Mouse (Mus musculus): ENCODE data around the gene Dis3. TPM values are rescaled to one million over a fixed set of nuclear protein-coding genes. Genes with fewer than 3 reads are reported as not detected.

The Dis3 gene
- polyA plus RNA-seq (2014; fragmentation: Nextera tagmentation; extraction: Ambion mirVana), result 23.8 and 27.5 TPM in 2 replicates

GRCm38 (mm10) chr14:99099267-99099966 lies at the start of gene Dis3, which contains the start of gene Pibf1:
Dis3 (minus strand) TSS chr14:99099770.
Pibf1 (plus strand) TSS chr14:99099424.
- H3K9me3 ChIP-seq (ENCODE audit: control insufficient read depth, low read length), result no peaks in the 10 kb centered on the region
- H3K36me3 ChIP-seq (ENCODE audit: control insufficient read depth, insufficient read depth, low read length), result peaks cover 63% of the 10 kb centered on the region
- under 1% methylated on average over 71 of the region's 73 CpGs for WGBS
- H3K4me1 ChIP-seq (ENCODE audit: control insufficient read depth in 2 of 2, insufficient read depth in 2 of 2, low read length in 2 of 2), result peaks cover 0 to 12% of the 10 kb centered on the region in 2 experiments; a peak in 2 of 4 replicates
- peak within 1 kb of the TSS; percentile 81 to 91 for H3K4me3 ChIP-seq (ENCODE audit: control insufficient read depth in 1 of 2, insufficient read depth in 1 of 2, low read depth in 1 of 2, low read length in 2 of 2)
- H3K27me3 ChIP-seq (ENCODE audit: control insufficient read depth, insufficient read depth, low read length), result no peaks in the 10 kb centered on the region
- peak within 1 kb of the TSS; percentile 37 to 62; a peak in 3 of 4 replicates for H3K27ac ChIP-seq (replicated peaks in 1 of 2; ENCODE audit: control insufficient read depth in 1 of 2, insufficient read depth in 1 of 2, low read depth in 2 of 2, low read length in 2 of 2)
- peak within 1 kb of the TSS; percentile 89 for H3K9ac ChIP-seq (ENCODE audit: low read length)
- peak; percentile 99 for ATAC-seq (ENCODE audit: insufficient number of reproducible peaks, insufficient read depth, low FRiP score, low read depth)
- H3K4me2 ChIP-seq (ENCODE audit: low read length), result peak within 1 kb of the TSS; percentile 76

GRCm38 (mm10) chr14:99146841-99147240 lies 47.3 kb upstream of the Dis3 start:
- no peaks in the 10 kb centered on the region for H3K4me1 ChIP-seq (ENCODE audit: control insufficient read depth in 2 of 2, insufficient read depth in 2 of 2, low read length in 2 of 2)
- H3K9ac ChIP-seq (ENCODE audit: low read length), result no peak overlapping the region
- H3K9me3 ChIP-seq (ENCODE audit: control insufficient read depth, low read length), result no peaks in the 10 kb centered on the region
- H3K4me2 ChIP-seq (ENCODE audit: low read length), result no peak overlapping the region
- no peak overlapping the region for H3K4me3 ChIP-seq (ENCODE audit: control insufficient read depth in 1 of 2, insufficient read depth in 1 of 2, low read depth in 1 of 2, low read length in 2 of 2)
- no peak for ATAC-seq (ENCODE audit: insufficient number of reproducible peaks, insufficient read depth, low FRiP score, low read depth)
- WGBS, result 78% methylated on average over 1 of the region's 1 CpGs
- no peak overlapping the region for H3K27ac ChIP-seq (replicated peaks in 1 of 2; ENCODE audit: control insufficient read depth in 1 of 2, insufficient read depth in 1 of 2, low read depth in 2 of 2, low read length in 2 of 2)
- H3K27me3 ChIP-seq (ENCODE audit: control insufficient read depth, insufficient read depth, low read length), result no peaks in the 10 kb centered on the region
- peaks cover 22% of the 10 kb centered on the region; the same call in 1 of the 2 replicates for H3K36me3 ChIP-seq (ENCODE audit: control insufficient read depth, insufficient read depth, low read length)

- H3K36me3 ChIP-seq (ENCODE audit: control insufficient read depth, insufficient read depth, low read length), result peaks cover 32% of the 10 kb centered on the region
- no peak overlapping the region for H3K4me2 ChIP-seq (ENCODE audit: low read length)
- no peak overlapping the region for H3K9ac ChIP-seq (ENCODE audit: low read length)
- no peaks in the 10 kb centered on the region for H3K9me3 ChIP-seq (ENCODE audit: control insufficient read depth, low read length)
- no peaks in the 10 kb centered on the region for H3K4me1 ChIP-seq (ENCODE audit: control insufficient read depth in 2 of 2, insufficient read depth in 2 of 2, low read length in 2 of 2)
- H3K27ac ChIP-seq (replicated peaks in 1 of 2; ENCODE audit: control insufficient read depth in 1 of 2, insufficient read depth in 1 of 2, low read depth in 2 of 2, low read length in 2 of 2), result no peak overlapping the region
- no peak overlapping the region for H3K4me3 ChIP-seq (ENCODE audit: control insufficient read depth in 1 of 2, insufficient read depth in 1 of 2, low read depth in 1 of 2, low read length in 2 of 2)
- 24% methylated on average over 15 of the region's 15 CpGs for WGBS
- no peaks in the 10 kb centered on the region for H3K27me3 ChIP-seq (ENCODE audit: control insufficient read depth, insufficient read depth, low read length)
- no peak for ATAC-seq (ENCODE audit: insufficient number of reproducible peaks, insufficient read depth, low FRiP score, low read depth)
Observed at GRCm38 (mm10) chr14:99141786-99142633, 42.4 kb upstream of the Dis3 start.

GRCm38 (mm10) chr14:99140036-99140435 lies 40.5 kb upstream of the Dis3 start:
- H3K9me3 ChIP-seq (ENCODE audit: control insufficient read depth, low read length), result no peaks in the 10 kb centered on the region
- H3K4me2 ChIP-seq (ENCODE audit: low read length), result no peak overlapping the region
- no peak overlapping the region for H3K9ac ChIP-seq (ENCODE audit: low read length)
- H3K4me3 ChIP-seq (ENCODE audit: control insufficient read depth in 1 of 2, insufficient read depth in 1 of 2, low read depth in 1 of 2, low read length in 2 of 2), result no peak overlapping the region
- H3K4me1 ChIP-seq (ENCODE audit: control insufficient read depth in 2 of 2, insufficient read depth in 2 of 2, low read length in 2 of 2), result no peaks in the 10 kb centered on the region
- 94% methylated on average over 2 of the region's 2 CpGs for WGBS
- no peak for ATAC-seq (ENCODE audit: insufficient number of reproducible peaks, insufficient read depth, low FRiP score, low read depth)
- H3K36me3 ChIP-seq (ENCODE audit: control insufficient read depth, insufficient read depth, low read length), result peaks cover 40% of the 10 kb centered on the region
- no peaks in the 10 kb centered on the region for H3K27me3 ChIP-seq (ENCODE audit: control insufficient read depth, insufficient read depth, low read length)
- no peak overlapping the region for H3K27ac ChIP-seq (replicated peaks in 1 of 2; ENCODE audit: control insufficient read depth in 1 of 2, insufficient read depth in 1 of 2, low read depth in 2 of 2, low read length in 2 of 2)

GRCm38 (mm10) chr14:99136297-99136696 lies 36.7 kb upstream of the Dis3 start:
- no peak for ATAC-seq (ENCODE audit: insufficient number of reproducible peaks, insufficient read depth, low FRiP score, low read depth)
- H3K4me2 ChIP-seq (ENCODE audit: low read length), result no peak overlapping the region
- peaks cover 41% of the 10 kb centered on the region for H3K36me3 ChIP-seq (ENCODE audit: control insufficient read depth, insufficient read depth, low read length)
- H3K4me1 ChIP-seq (ENCODE audit: control insufficient read depth in 2 of 2, insufficient read depth in 2 of 2, low read length in 2 of 2), result no peaks in the 10 kb centered on the region
- 94% methylated on average over 16 of the region's 16 CpGs for WGBS
- no peak overlapping the region for H3K9ac ChIP-seq (ENCODE audit: low read length)
- no peak overlapping the region for H3K4me3 ChIP-seq (ENCODE audit: control insufficient read depth in 1 of 2, insufficient read depth in 1 of 2, low read depth in 1 of 2, low read length in 2 of 2)
- no peak overlapping the region for H3K27ac ChIP-seq (replicated peaks in 1 of 2; ENCODE audit: control insufficient read depth in 1 of 2, insufficient read depth in 1 of 2, low read depth in 2 of 2, low read length in 2 of 2)
- no peaks in the 10 kb centered on the region for H3K9me3 ChIP-seq (ENCODE audit: control insufficient read depth, low read length)
- no peaks in the 10 kb centered on the region for H3K27me3 ChIP-seq (ENCODE audit: control insufficient read depth, insufficient read depth, low read length)

GRCm38 (mm10) chr14:99135761-99136160 lies 36.2 kb upstream of the Dis3 start:
- peaks cover 41% of the 10 kb centered on the region for H3K36me3 ChIP-seq (ENCODE audit: control insufficient read depth, insufficient read depth, low read length)

GRCm38 (mm10) chr14:99134048-99134447 lies 34.5 kb upstream of the Dis3 start:
- Histone ChIP-seq H3K27ac (replicated peaks in 1 of 2; ENCODE audit: control insufficient read depth in 1 of 2, insufficient read depth in 1 of 2, low read depth in 2 of 2, low read length in 2 of 2) (no peak overlapping the region), H3K4me2 (ENCODE audit: low read length) (no peak overlapping the region), H3K36me3 (ENCODE audit: control insufficient read depth, insufficient read depth, low read length) (peaks cover 33% of the 10 kb centered on the region), H3K4me3 (ENCODE audit: control insufficient read depth in 1 of 2, insufficient read depth in 1 of 2, low read depth in 1 of 2, low read length in 2 of 2) (no peak overlapping the region), H3K27me3 (ENCODE audit: control insufficient read depth, insufficient read depth, low read length) (no peaks in the 10 kb centered on the region), H3K9ac (ENCODE audit: low read length) (no peak overlapping the region), H3K4me1 (ENCODE audit: control insufficient read depth in 2 of 2, insufficient read depth in 2 of 2, low read length in 2 of 2) (no peaks in the 10 kb centered on the region), H3K9me3 (ENCODE audit: control insufficient read depth, low read length) (no peaks in the 10 kb centered on the region)
- ATAC-seq (ENCODE audit: insufficient number of reproducible peaks, insufficient read depth, low FRiP score, low read depth), result no peak
- 90% methylated on average over 2 of the region's 2 CpGs for WGBS

More at GRCm38 (mm10) chr14:99135761-99136160, 36.2 kb upstream of the Dis3 start:
- WGBS, result 92% methylated on average over 9 of the region's 9 CpGs
- no peaks in the 10 kb centered on the region for H3K4me1 ChIP-seq (ENCODE audit: control insufficient read depth in 2 of 2, insufficient read depth in 2 of 2, low read length in 2 of 2)
- no peak overlapping the region for H3K27ac ChIP-seq (replicated peaks in 1 of 2; ENCODE audit: control insufficient read depth in 1 of 2, insufficient read depth in 1 of 2, low read depth in 2 of 2, low read length in 2 of 2)
- no peak overlapping the region for H3K9ac ChIP-seq (ENCODE audit: low read length)
- no peaks in the 10 kb centered on the region for H3K9me3 ChIP-seq (ENCODE audit: control insufficient read depth, low read length)
- no peak overlapping the region for H3K4me2 ChIP-seq (ENCODE audit: low read length)
- no peak for ATAC-seq (ENCODE audit: insufficient number of reproducible peaks, insufficient read depth, low FRiP score, low read depth)
- H3K4me3 ChIP-seq (ENCODE audit: control insufficient read depth in 1 of 2, insufficient read depth in 1 of 2, low read depth in 1 of 2, low read length in 2 of 2), result no peak overlapping the region
- H3K27me3 ChIP-seq (ENCODE audit: control insufficient read depth, insufficient read depth, low read length), result no peaks in the 10 kb centered on the region

Measured in heart, embryonic 14.5 days (tissue).